Mouse (Mus musculus) cerebellum, adult 2 months (tissue): ENCODE results near the gene Acap3.

Source experiments
- CTCF ChIP-seq: fragments of 200-500 bp; IDR thresholded peaks from 2 replicates; pipeline ENCODE4 v1.5.1; 2011; ENCODE audit warnings: low read depth, mild to moderate bottlenecking, control low read depth, low read length, moderate library complexity, borderline replicate concordance; ENCODE audit not compliant: insufficient read depth
- POLR2A ChIP-seq: fragments of 200-500 bp; IDR thresholded peaks from 2 replicates; pipeline ENCODE4 v1.6.1; 2011; ENCODE audit warnings: low read length, control low read depth, borderline replicate concordance; ENCODE audit not compliant: insufficient read depth

GRCm38 (mm10) chr4:155847591-155848352 lies 43.9 kb upstream of the Acap3 start:
- TF ChIP-seq CTCF (no peak), POLR2A (no peak)
